Mouse (Mus musculus) kidney, adult 10 weeks (tissue): ENCODE measurements around the gene Tmem128. TPM values are rescaled to one million over a fixed set of nuclear protein-coding genes. Genes with fewer than 3 reads are reported as not detected.

Experiments used
- polyA plus RNA-seq: library from polyadenylated mRNA; stranded (reverse); fragments of 350-450 nt; fragmentation: Illumina TruSeq; extraction: RNeasy Lipid Tissue Mini Kit (QIAGEN cat#74804); gene quantifications from one replicate; pipeline ENCODE4 v1.2.3, GENCODE M21; 2014; ENCODE audit warnings: low read depth, low replicate concordance

Tmem128 gene
- 63.9 TPM for polyA plus RNA-seq

DNA sequence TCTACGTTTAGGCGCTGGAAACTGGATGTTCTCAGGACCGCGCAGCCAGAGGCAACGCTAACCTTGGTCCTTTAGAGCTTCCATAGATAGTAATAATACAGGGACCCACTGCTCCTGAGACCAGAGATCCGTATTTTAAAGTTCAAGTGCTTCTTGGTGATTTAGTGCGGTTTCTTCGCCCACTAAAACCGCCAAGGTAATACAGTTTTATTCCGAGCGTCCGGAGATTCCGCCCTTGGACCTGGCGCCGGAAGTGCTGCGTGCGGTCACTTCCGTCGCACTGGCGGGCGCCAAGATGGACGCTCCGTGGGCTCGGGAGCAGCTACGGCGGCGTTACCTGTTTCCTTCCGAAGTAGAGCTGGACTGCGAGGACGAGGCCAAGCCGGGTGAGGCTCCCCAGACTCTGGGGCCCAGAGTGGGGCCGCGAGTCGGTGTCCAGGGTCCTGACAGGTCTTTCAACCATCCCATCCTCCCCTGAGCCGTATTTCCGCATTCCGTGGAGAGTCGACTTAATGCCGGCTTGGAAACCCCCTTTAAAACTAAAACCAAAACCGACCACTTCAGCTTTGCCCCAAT is at the start of gene Tmem128:
Gene Tmem128 (plus strand): TSS at position 79 of the 576 bp plus-strand sequence.

DNA sequence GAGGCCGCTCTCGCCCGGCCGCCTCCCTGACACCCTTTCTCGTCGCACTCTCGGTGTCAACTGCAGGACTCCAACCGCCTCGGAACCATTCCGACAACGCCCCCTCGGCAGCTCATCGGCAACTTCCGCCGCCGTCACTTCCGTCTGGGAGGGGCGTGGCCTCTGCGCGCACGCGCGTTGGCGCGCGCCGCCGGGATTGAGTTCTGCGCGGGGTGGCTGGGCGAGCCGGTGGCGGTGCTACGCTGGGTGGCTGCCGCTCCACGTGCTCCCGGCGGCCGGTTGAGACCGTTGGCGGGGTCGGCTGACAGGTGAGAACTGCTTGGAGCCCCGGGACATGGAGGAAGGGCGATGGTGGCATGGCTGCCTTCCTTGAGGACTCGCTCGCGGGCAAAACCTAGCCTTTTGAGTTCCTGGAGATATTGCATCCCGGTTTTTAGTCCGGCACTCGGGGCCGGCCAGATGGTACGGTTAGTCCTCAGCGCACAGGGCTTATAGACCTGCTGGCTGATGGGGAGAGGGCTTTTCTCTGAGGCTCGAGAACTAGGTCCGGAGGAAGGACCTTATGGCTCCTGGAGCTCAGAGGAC is 39.6 kb upstream of the Tmem128 start, which contains the start of the genes Zbtb49 and Lyar:
Gene Zbtb49 (minus strand): TSS at position 130 of the 585 bp plus-strand sequence.
Gene Lyar (plus strand): TSS at position 143 of the 585 bp plus-strand sequence.

DNA sequence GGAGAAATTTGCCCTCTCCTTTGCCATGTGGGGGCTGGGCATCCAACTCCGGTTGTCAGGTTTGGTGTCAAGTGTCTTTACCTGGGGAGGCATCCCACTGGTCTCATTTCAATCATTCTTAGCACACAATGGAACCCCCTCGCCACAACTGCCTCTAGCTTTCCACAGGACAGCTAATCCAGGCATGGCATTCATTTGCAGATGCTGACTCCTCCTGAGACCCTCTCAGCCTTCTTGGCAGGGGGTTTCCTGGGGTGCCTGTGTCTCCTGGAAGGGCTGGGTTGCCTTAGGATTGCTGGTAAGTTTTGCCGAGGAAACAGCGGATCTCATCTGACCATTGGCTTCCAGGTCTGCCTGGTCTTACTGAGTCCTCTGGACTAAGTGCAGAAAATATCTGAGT is 15.8 kb downstream of the Tmem128 start, which contains the start of gene Otop1:
Gene Otop1 (plus strand): TSS at position 202 of the 400 bp plus-strand sequence.

Other genes with a start within 250 kb of the Tmem128 start
- gene Stx18, start 221.4 kb upstream of the Tmem128 start, polyA plus RNA-seq = 88.3 TPM
- 1.9 TPM for gene Nsg1, start 100.3 kb upstream of the Tmem128 start, polyA plus RNA-seq
- gene Zbtb49, start 39.7 kb upstream of the Tmem128 start, polyA plus RNA-seq = 2.2 TPM
- 31.7 TPM for gene Lyar, start 39.7 kb upstream of the Tmem128 start, polyA plus RNA-seq
- 0.12 TPM for gene Otop1, start 15.8 kb downstream of the Tmem128 start, polyA plus RNA-seq
- not detected for gene Drd5, start 59.2 kb downstream of the Tmem128 start, polyA plus RNA-seq
- 15.4 TPM for gene Slc2a9, start 243.0 kb downstream of the Tmem128 start, polyA plus RNA-seq